Mouse (Mus musculus): ENCODE data around the gene Clec18a.
"Not testable (repeated sequence)": the region's sequence is repeated elsewhere in the genome, so short reads cannot be mapped to it uniquely, and the experiment has no call there.

Clec18a gene

DNA sequence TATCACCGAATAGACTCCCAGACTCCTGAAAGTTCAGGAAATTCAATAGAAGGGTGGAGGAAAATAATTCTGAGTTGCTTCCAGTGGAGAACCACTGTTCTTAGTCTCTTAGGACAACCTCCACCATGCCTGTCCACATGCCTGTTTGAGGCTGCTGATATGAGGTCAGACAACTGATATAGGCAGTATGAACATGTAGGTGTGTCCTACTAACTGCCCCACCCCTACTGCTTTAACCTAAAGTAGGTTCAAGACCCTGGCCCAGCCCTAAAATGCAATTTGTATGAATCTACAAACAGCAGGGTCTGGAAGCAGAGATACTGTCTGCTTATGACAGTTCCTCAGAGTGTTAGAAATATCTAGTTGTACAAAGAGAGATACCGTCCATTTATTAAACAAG, 36.6 kb downstream of the Clec18a start:
- no peak for DNase-seq

DNA sequence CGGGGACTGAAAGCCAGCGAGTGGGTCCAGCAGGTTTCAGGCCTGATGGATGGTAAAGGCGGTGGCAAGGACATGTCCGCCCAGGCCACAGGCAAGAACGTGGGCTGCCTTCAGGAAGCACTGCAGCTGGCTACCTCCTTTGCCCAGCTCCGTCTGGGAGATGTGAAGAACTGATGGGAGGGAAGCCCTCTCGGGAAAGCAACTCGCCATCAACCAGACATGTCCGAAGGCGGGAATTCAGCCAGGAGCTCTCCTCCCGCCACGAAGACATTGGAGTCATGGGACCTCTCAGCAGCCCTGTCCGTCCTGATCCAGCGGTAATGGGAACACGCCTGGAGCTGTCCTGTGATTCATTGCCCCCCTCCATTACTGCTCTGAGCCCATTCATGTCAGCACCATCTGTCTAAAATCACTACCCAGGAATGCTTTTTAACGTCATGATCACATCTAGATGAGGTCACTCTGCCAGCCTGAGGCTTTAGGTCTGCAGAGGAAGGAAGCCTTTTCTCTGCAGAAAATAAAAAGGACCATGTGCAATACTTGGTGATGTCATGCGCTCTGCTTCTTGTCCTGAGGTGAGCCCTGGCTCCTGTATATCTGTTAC, 37.1 kb downstream of the Clec18a start:
- DNase-seq: no peak

DNA sequence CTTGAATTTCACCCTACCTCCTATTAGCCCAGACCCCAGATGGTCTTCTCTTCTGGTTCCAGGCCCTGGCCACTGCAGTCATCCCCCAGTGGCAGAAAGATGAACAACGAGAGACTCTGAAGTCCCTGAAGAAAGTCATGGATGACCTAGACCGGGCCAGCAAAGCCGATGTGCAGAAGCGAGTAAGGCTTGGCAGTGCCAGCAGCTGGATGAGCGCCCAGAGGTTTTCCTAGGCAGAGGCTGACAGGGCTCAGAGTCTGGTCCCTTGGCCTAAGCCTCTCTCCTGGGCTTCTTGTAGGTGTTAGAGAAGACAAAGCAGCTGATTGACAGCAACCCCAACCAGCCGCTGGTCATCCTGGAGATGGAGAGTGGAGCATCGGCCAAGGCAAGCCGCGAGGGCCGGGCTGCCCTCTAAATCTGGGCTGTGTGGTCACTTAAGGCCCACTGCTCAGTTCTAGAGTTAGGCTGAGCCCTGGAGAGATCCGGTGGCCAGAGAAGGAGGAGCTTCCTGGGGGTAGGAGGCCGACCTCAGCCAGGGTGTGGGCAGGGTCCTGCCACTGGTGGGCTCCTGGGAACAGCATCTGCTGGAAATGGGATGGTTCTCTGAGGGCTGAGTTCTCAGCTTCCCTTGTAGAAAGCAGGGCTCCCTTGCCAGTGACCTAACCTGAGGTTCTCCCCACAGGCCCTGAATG, 38.3 kb downstream of the Clec18a start:
- no peak for DNase-seq

DNA sequence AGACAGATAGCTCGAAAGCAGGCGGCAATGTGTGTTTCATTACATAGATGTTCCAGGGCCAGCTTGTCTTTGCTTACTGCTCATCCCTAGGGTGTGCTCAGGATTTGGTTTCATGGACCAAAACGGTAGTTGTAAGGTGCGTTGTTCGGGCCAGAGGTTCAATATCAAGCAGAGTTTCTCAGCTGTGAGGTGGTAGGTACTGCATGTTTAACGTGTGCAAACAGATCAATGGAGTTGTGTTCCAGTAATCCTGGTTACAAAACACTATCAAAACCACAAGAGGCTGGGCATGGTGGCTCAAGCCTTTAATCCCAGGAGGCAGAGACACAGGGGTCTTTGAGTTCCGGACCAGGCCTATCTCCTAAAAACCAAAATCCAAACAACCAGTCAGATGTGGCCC, 43.1 kb downstream of the Clec18a start:
- no peak for DNase-seq

DNA sequence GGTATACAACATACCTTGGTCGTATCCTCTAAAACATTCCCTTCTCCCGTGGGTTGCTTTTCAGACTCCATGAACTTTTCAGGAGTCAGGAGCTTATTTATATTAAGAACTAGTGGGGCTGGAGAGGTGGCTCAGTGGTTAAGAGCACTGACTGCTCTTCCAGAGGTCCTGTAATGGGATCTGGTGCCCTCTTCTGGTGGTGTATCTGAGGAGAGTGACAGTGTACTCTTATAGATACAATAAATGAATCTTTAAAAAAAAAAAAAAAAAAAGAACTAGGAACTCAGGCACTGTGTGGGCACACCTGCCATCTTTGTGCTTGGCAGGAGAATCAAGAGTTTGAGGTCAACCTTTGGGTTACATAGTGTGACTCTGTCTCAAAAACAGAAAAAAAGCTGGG, 43.5 kb downstream of the Clec18a start:
- DNase-seq: no peak

DNA sequence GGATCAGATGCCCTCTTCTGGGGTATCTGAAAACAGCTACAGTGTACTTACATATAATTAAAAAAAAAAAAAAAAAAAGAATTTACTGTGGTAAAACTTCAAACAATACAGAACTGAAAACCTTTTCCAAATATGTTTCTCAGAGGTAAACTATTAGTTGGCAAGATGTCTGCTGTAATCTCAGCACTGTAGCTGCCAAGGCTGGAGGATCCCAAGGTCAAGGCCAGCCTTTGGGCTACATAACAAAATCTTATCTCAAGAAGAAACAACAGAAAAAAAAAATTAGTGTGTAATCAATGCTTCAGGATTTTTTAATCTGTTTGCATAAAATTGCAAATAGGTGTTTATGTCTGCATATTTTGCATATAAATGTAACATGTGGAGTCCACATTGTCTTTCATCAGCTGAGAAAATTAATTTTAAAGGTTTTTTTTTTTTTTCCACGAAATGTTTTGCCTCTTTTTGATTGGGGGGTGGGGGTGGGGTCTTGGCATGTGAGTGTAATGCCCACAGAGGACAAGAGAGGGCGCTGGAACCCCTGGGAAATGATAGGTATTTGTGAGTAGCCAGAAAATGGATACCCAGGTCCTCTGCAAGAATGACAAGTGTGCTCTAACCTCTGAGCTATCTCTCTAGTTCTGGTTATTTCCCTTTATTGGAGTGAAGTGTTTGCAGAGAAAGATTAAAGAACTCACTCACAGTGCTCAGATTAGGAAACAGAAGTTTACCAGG, 48.1 kb downstream of the Clec18a start:
- DNase-seq: no peak

DNA sequence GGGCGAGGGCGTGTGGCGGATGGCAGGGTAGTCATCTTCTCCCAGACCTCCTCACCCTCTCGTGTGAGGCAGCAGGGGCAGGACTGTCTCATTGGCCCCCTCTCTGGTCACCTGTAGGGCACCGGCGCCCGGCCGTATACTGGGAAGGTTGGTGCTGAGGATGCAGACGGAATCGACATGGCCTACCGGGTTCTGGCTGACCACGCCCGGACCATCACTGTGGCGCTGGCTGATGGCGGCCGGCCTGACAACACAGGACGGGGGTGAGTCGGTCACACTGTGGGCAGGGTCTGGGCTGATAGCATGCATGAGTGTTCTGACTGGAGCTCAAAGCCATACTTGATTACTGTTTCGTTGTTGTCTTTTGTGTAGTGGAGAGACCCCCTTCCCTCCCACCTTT, 49.7 kb downstream of the Clec18a start:
- DNase-seq: no peak

DNA sequence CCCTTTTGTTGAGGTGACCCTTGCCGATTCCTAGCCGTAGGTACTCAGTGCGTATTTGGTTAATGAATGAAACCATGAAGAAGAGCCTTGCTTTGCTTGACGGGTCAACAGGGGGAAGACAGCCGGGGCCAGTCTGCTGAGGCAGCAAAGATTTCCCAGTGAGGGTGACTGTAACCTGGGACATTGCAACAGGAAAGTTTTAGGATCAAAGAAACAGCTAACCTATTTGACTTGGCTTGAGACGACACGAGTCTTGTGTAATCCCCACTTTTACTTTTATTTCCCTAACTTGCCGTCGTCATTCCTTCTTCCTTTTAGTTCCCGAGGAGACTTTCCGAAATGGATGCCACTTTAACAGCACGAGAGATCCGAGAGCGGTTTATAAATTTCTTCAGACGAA, 55.6 kb downstream of the Clec18a start:
- no peak for DNase-seq

DNA sequence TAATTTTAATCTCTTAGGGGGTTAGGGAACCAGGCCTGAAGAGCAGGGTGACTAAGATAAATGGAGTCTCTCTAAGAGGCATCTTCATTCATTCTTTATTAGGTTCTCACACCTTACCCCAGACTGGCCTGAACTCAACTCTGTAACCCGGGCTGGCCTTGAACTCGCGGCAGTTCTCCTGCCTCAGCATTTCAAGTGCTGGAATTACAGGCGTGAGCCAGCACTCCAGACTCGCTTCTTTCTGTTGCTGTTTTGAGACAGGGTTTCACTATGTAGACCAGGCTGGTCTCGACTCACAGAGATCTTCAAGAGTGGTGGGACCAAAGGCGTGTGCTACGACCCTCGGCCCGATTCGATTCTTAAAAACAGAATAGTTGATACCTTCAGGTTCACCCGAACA, 58.0 kb downstream of the Clec18a start:
- peak; percentile 38 to 45 for DNase-seq

DNA sequence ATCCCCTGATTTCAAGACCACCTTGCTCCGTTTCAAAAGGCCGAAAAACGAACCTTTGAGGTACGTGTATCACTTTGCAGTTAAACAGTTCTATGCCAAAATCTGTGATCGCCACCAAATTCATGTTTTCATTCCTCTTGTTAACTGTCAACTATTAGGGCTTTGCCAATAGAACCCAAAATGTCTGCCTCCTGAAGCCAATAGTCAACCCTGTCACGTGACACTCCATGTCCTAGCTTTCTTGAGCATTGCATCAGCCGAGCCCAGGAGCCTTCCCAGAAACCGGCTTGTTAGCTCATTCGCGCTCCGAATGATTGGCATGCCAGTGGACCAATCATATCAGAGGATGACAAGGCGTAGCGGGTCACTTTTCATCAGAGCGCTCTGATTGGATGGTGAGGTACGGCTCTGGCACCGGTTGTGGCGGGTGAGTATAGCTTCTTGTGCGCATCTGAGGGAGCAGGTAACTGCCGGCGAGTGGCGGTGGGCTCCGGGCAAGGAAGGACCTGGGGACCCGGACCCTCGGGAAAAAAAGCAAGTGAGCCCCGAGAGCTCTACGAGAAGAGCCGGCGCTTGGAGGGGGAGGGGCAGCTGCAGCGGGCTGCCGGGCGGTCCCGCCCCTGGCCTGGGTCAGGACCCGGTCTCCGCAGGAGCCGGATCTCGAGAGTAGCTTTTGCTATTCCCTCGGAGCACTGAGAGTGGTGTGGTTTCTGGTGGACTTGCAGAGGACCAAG, 58.6 kb downstream of the Clec18a start:
- DNase-seq: peak; percentile 95 to 98

DNA sequence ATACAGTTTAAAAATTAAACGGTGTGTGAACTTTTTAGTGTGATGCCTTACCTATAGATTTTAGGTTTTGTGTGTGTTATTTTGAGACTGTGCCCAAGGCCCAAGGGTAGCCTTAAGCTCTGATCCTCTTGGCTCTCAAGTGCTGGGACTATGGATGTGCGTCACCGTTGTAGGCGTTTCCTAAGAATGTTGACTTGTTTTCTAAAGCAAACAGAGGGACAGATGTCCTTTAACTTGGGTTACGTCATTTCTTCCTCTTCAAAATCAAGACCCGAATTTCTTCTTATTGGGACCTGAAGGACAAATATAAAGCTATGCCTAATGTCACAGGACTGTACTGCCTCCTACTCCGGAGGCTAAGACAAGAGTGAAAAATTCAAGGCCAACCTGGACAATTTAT, 59.3 kb downstream of the Clec18a start, which contains the start of gene Aars:
TSS of gene Aars (plus strand) at position 229 of the 400 bp plus-strand sequence.
- DNase-seq: no peak

DNA sequence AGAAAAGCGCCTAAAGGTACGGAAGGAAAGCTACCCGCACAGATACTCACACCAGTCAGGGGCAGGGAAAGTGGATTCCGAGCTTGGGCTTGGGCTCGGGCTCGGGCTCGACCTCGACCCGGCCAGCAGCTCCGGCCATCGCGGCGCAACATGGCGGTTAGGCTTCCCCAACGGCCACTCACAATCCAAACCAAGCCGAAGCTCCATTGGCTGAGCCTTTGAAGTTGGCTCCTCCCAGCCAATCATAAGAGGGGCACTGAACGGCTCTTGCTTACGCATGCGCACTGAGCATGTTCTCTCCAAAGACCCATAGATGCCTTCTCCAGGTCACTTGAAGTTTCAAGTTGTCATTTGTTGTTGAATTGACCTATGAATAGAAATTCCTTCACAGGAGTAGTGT, 60.7 kb downstream of the Clec18a start, which contains the start of gene Ddx19b:
TSS of gene Ddx19b (minus strand) at position 180 of the 400 bp plus-strand sequence.
- DNase-seq: no peak

DNA sequence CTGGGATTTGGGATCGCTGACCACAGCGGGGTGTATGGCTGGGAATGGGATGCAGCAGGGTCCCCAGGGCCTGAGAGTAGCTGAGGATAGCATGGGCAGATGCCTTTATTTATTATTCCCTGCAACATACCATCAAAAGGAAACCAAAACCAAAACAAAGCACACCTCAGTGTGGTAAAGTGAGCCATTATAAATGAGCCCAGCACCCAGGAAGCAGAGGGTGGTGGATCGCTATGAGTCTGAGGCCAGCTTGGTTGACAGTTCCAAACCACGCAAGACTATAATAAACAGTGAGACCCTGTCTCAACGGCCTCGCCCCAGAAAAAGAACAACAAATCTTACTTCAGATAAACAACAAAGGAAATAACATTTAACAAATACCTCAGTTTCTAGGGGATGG, 62.2 kb downstream of the Clec18a start:
- DNase-seq: no peak

DNA sequence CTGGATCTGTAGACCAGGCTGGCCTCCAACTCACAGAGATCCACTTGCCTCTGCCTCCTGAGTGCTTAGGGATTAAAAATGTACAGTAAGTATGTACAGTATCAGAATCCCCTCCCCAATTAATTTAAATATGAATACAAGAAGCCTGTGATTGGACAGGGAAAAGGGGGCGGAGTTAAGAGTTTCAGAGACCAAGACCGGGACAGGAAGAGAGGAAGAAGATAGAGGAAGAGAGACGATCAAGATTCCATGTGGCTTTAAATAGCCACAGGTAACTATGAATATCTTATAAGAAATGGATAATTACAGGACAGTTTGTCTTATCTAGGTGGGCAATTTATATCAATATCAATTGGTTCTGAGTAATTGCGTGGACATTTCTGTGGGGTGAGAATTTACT, 62.6 kb downstream of the Clec18a start:
- no peak for DNase-seq

DNA sequence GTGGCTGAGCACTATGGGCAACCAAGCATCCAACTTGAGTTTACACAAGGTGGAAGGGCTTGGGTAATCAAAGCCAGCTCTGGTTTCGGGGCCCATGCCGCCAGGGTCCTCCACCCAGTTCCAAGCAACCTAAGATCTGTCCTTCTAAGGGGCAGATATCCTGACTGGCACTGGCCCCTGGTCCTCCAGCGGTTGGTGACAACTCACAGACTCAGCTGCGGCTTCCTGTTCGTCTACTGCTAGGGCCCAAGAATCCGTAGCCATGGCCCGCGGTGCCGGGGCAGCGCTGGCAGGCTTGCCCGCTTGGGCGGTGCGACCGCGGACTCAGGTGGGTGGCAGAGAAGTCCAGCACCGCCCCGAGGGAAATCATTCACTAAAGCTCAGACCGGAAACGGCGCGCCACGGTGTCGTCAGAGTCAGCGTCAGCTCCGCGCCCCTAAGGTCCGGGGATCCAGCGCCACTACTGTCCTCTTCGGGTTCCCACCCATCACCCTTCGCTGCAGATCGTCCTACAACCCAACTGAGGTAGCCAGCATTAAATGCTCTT, 64.8 kb downstream of the Clec18a start:
- DNase-seq: peak; percentile 88 to 89

DNA sequence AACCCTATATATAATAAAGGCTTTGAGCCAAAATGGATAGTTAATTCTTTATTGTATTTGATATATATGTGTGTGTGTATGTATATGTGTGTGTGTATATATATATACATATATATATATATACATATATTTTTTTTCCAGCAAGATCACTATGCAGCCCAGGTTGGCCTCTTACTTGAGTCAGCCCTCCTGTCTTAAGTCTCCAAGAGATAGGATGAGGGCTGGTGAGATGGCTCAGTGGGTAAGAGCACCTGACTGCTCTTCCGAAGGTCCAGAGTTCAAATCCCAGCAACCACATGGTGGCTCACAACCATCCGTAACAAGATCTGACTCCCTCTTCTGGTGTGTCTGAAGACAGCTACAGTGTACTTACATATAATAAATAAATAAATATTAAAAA, 65.6 kb downstream of the Clec18a start:
- not testable (repeated sequence) for DNase-seq

DNA sequence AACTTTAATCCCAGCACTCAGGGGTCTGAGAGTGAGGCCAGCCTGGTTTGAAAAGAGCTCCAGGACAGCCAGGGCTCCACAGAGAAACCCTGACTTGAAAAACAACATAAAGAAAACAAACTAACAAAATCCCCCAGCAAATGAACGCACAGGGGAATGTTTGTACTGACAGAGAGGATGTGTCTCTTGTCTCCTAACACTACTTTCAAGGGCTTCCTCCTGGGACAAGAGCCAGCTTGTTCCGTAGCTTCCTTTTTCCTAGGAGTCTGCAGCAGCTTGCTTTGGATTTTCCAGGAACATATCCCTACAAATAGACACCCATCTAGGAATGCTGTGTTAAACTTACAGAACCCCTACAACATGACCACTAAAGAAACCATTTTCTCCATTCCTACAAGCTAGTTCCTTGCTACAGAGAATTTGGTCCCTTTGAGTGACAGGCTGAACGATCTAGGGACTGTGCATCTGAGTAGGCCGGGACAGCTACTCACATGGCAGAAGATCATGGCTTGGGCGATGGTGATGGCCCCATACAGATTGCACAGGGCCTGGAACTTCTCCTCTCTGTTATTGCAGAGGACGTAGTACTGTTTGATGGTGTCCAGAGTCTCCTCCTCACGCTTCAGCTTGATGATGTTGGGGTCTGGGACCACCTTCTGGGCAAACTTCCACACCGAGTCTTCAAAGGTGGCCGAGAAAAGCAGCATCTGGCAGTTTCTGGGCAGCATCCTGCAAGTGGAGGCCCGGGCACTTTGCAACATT, 81.8 kb downstream of the Clec18a start:
- DNase-seq: not testable (repeated sequence)
